Mouse (Mus musculus): ENCODE results near the gene Ripor2.
A peak's percentile ranks its signal among the peaks of the same experiment; 100 is the strongest.

DNA sequence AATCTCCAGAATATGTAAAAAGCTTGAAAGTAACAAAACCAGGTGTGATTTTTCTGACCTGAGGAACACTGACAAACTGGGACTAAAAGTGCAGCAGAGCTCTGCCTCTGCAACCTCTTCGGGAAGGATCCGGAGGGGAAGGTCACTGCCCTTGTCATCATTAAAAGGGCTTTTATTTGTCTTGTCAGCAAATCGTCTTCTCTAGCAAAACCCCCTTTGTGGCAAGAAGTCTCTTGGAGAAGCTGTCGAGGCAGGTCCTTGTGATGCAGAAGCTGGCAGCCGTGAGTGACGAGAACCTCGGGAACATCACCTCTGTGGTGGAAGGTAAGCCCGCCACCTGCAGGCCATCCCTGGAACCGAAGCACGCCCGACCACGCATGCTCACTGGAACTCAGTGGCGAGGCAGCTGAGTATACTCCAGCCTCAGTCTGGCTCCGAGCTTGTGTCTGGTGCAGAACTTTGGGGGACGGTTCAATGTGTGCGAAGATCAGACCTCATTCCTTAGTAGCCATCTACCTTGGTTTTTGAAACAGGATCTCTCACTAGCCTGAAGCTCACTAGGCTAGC lies 131.5 kb downstream of the Ripor2 start:
- peak; percentile 92 for TF ChIP-seq CTCF (IDR thresholded peaks at IDR 0.05; ENCODE audit: low read depth)
- no peak for TF ChIP-seq EP300 (IDR thresholded peaks at IDR 0.05; ENCODE audit: low read depth)
